Mouse (Mus musculus): ENCODE results near the gene Ncapg.
"Not testable (repeated sequence)": the region's sequence is repeated elsewhere in the genome, so short reads cannot be mapped to it uniquely, and the experiment has no call there.

The Ncapg gene

DNA sequence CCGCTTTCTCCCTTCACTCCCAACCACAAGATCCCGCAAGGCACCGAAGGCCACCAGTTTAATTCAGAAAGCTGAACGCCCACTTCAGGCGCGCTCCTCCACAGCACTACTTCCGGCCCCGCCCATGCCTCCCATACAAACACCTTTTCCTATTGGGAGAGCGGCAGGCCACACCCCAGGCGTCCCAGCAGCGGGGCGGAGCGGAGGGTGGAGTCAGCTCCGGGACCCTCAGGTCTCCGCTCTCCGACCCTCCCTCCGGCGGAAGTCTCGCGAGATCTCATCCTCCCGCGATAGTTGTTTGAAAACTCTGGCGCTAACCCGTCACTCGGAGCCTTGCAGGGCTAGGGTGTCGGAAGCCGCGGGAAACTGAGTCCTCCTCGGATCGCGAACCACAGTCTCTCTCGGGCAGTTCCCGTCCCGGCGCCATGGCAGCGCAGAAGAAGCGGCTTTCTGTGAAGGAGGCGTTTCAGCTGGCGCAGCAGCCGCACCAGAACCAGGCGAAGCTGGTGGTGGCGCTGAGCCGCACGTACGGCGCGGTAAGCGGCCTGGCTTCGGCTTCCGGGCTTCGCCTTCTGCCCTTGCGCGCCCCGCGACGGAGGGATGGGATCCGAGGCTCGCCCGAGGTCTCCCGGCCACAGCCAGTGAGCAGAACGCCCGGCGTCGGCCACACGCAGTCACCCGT lies at the start of gene Ncapg:
Gene Ncapg (plus strand): TSS at position 322 of the 682 bp plus-strand sequence.
- DNase-seq, result peak; percentile 98

DNA sequence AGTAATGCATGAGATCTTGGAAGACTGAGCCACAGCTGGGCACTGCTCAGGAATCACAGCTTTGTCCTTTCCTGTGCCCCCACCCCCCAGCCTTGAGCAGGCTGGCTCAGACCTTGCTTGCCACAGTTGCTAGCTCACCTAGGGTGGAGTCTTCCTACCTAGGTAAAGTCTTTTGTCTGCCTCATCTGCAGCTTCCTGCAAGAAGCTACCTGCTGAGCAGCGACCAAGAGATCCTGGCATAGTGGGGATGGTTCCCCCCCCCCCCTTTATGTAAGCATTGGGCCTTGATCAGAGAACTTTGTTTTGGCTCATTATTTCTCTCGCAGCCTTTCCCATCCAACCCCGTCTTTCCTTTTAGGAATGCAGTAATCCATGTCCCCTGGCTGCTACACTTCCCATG lies 48.2 kb upstream of the Ncapg start:
- no peak for DNase-seq

DNA sequence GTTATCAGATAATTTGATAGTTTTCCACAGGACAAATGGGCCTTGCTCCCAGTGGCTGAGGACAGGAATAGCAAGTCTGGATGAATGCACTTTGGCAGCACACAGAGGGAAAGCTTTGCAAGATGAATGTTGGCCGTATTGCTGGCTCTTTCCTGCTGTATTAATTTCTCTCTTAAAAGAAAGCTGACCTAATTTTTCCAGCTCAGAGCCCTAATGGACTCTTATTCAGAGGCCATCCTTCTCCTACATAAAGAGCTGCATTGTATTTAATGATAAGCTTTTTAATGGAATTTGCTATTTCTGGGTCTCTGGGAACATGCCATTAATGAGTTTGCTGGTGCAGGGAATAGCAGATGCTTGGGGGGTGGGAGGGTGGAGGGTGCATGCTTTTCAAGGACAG lies 41.9 kb upstream of the Ncapg start:
- peak; percentile 66 for DNase-seq

DNA sequence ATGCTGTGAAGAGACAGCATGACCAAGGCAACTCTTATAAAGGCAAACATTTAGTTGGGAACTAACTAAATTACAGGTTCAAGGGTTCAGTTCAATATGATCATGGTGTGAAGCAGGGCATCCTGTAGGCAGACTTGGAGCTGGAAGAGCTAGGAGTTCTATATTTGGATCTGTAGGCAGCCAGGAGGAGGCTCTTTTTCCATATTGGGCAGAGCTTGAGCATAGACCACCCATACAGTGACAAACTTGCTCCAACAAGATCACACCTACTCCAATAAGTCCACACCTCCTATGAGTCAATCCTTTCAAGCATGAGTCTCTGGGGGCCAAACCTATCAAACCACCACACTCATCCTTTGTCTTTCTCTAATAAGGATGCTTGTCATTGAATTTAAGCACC lies 40.2 kb upstream of the Ncapg start:
- no peak for DNase-seq

DNA sequence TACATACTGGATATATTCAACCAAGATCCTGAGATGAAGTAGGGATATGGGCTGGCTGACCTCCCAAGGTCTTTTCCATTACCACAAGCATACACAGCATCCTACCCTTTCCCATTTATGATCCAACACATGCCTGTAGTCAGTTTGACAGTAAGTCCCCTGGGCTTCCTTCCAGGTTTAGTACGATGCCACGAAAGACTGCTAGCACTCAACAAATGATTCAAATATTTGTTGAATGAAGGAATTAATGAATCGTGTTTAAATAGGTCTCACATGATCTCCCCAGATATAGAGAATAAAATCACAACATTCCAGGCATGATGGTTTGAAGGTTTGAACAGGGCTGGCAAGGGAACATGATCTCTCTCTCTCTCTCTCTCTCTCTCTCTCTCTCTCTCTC lies 31.3 kb upstream of the Ncapg start:
- no peak for DNase-seq

DNA sequence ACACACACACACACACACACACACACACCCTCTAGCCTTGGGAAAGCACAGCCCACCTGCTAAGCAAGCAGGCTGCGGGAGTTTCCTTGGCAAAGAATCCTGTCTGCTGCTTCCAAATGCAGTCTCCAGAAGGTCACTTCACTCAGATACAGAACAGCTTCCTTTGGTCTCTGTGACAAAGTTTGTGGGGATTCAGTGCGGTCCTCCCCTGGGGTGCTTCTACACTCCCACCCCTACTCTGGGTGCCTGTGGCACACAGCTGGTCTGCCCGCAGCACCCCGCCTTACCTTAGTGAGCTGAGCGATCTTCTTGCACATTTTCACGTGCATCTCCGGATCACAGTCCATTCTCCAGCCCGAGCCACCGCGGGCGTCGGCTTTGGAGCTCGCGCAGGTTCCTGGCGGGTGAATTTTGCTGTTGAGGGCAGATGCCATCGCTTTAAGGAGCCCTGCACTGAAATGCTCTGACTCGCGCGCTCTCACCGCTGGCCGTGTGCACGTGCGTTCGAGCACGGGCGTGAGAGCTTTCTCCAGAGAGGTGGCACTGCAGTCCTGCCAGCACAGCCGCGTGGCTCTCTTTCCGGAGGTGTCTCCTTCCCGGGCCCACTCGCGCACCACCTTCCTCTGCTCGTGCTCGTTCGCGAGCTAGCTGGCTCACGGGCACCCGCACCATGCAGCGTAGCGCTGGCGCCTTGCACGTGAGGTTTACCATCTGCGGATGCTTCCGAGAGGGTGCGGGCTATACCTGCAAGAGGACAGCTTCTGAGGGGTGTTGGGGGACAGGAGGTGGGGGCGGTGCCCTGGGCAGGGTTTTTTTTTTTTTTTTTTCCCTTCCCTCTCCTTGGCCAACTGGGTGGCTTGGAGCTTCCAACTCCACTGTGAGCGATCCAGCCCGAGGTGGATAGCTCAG lies 30.7 kb upstream of the Ncapg start, which contains the start of gene Fam184b:
Gene Fam184b (minus strand): TSS at position 809 of the 909 bp plus-strand sequence.
- DNase-seq, result peak; percentile 72

DNA sequence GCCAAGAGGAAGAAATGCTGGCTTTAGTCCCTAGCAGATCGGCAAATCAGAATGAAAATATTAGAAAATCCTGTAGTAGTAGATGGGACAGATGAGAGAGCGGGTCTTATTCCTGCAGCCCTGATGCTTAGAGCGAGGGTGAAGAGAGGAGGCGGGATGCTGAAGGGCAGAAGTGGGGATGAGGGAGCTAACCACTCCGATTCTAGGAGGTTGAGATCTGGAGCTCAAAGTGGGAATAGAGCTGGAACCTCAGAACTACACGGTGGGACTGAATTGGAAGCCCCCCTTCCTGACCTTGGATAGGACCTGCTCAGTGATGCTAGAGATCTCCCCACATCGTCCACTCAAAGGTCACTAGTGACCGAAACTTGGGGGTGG lies 30.0 kb upstream of the Ncapg start:
- DNase-seq, result no peak

DNA sequence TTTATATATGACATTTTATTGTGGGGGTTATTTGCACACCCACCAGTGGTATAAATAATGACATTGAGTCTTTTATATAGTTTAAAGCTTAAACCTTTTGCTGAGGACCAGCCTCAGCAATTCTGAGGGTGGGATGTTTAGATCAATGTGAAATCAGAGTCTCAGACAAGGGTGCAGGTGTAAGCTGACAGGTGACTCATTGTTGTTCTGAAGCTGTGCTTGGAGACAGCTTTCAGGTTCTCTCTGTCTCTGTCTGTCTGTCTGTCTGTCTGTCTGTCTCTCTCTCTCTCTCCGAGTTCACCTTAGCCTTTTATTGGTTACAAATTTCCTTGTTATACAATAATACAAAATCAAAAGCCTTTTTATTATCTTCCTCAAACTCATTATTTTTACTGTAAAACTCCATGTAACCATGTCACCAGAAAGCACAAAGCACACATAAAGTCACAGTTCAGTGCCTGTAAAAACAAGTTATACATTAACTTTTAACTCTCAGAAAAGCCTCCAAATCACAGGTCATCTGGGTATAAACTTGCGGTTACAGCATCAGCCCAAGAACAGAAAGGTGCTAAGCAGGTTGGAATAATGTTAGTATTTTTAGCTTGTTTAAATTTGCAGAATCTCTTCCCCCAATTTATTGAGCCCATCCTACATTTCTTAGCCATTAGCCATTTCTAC lies 18.6 kb upstream of the Ncapg start:
- no peak for DNase-seq

DNA sequence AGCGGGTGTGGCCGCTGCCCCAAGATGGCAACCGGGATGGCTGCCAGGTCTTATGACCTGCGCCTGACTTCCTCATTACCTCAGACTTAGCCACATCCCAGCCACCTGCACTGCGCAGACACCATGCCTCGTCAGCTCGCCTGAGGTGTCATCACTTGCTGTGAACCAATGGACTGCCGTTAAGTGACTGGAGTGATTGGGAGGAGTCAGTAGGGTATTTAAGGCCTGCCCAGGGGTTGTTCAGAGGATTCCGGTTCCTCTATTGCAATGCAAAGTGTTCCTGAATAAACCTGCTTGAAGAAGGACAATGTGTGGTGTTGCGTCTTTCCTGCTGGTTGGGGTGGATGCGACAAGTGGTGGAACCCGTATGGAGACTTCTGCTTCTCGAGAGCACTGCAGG lies 11.3 kb upstream of the Ncapg start:
- not testable (repeated sequence) for DNase-seq

DNA sequence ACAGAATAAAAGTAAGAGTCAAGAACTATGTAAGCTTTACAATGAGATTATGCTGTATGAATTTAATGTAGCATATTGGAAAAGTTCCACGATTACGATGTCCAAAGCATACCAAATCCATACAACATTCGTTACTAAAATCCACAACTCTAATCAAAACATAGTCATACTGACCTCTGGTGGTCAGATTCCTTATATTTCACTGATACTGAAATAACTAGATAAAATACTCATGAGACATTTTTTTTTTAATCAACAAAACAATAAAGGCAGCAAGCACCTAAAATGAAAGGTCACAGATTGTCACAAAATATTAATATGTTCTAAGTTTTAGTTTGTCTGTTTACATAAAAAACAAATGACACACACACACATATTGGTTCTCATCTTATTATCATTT lies 1.4 kb upstream of the Ncapg start:
- no peak for DNase-seq

DNA sequence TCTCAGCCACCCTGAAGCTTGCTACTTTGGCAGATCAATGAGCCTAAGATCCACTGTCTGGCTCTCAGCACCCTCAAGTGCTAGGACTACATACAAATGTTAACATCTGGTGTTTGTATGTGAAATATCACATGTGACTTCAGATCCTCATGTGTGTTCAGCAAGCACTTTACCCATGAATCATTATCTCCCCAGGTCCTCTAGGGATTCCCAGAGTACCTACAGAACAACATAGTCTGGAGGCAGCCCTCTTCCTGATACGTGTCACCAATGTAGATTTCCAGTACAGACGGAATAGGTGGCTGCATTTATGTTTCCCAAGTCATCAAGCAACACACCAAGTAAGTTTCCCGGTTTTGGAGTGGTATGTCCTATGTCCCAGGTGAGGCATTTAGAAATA lies 888 bp upstream of the Ncapg start:
- no peak for DNase-seq

DNA sequence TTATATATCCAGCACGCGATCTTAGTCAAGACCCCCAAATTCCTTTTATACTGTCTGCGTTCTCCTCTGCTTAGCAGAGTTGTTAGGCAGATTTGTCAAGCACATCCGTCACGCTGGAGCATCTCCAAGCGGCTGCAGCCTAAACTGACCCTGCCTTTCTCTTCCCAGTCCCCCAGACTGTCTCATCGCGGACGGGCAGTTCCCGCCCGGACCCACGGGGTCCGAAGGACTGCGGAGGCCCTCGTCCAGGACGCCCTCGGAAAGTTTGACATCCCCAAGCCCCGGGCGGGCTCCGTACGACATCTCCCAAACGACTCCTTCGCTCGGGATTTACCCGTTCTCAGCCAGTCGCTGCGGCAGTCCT lies 503 bp upstream of the Ncapg start:
- no peak for DNase-seq

DNA sequence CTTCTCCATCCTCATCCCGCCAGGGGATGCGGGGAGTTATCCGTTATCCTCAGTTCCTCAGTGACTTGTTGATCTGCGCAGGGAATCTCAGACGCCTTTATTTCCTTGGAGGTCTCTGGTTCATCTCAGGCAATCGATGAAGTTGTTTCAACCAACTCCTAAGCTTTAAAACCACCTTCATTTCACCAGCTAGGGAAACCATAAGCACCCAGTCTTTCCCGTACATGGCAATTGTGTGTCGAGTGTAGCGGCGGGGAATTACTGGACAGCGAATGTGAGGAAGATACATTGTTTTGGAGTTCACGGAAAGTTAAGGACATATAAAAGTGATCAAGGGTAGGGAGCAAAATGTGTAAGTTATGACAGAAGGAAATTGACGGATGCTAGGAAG lies 556 bp downstream of the Ncapg start:
- no peak for DNase-seq

DNA sequence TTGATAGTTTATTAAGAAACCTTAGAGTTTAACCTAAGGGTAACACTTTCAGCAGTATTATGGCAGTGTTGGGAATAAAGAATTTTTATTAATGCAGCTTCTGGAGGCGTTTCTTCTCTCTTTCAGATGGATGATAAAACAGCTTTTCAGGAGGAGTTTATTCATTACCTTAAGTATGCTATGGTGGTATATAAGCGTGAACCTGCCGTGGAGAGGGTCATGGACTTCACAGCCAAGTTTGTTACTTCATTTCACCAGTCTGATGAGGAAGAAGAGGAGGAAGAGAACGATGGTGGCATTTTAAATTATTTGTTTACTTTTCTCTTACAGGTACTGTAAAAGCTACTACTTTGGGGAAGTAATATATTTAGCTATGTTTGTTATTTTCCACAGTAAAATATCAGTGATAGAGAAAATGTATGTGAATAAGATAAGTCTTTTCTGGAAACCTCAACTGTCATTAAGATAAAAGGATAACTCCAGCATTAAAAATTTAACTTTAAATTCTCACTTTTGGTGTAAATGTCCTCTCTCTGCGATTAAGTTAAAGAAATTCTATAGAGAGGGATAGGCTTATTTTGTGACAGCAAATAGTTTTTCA lies 1.3 kb downstream of the Ncapg start:
- no peak for DNase-seq

DNA sequence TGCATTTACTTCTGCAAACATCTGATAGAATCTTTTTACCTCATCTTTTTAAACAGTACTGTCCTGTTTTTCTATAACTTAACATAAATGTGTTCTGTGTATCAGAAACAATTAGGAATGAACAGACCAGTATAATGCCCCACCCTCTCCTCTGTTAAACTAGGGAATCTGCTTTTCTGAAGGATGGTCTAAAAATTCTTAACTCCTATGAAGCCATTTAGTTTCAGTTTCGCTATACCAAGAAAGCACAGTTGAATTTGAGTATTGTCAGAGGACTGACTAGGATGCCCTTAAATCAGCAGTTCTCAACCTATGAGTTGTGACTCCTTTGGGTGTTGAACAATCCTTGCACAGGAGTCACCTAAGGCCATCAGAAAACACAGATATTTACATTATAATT lies 5.3 kb downstream of the Ncapg start:
- DNase-seq, result no peak

DNA sequence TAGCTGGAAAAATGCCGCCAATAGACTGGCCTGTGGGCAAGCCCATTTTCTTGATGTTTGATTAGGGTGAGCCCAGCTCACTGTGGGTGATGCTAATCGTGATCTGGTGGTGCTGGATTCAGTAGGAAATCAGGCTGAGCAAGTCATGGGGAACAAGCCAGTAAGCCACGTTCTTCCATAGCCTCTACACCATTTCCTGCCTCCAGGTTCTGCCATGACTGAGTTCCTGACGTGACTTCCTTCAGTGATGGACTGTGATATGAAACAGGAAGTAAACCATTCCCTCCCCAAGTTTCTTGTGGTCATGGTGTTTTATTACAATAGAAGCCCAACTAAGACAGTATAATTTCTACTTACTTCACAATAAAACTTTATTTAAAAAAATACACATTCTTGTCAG lies 7.9 kb downstream of the Ncapg start:
- DNase-seq, result no peak

DNA sequence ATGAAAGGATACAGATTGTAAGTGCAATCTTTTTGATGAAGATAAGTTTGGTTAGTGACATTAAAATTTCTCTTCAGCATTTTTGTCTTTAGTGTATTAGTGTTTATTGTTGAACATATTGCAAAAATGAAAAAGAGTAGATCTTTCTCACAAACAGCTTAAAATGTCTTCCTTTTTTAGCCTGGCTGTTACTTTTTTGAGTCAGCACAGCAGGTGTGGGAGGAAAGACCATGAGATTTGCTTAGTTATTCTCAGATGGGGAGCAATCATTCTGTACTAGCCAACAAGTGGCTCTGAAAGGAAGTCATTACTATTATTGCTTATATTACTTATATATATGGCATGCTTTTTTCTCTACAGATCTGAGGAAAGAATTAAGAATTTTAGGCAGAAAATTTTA lies 10.2 kb downstream of the Ncapg start:
- DNase-seq, result no peak

DNA sequence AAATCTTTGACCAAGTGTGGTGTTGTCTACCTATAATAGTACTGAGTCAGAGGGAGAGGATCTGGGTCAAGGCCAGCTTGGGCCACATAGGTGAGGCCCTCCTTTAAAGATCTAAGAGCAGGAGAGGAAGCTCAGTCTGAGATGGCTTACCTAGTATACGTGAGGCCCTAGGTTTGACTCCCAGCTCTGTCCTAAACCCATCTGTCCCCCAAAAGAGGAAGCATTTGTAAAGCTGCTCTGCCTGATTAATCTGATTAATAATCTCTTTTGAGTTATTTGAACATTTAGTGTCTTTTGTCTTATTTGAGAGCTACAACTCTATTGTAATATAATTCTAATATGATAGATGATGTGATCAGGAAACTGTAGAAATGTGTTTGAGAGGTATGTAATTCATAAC lies 13.7 kb downstream of the Ncapg start:
- DNase-seq, result no peak

DNA sequence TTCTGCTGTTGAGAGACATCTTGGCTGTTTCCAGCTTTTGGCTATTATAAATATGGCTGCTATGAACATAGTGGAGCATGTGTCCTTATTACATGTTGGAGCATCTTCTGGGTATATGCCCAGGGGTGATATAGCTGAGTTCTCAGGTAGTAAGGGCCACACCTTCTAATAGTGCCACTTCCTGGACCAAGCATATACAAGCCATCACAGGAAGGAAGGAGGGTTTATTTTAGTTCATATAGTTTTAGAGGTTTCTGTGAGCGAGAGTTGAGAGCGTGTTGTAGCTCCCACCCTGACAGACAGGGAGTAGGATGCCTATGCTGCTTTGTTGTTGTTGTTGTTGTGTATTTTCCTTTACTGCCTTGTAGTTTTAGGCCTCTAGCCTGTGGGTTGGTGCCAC lies 15.5 kb downstream of the Ncapg start:
- no peak for DNase-seq

DNA sequence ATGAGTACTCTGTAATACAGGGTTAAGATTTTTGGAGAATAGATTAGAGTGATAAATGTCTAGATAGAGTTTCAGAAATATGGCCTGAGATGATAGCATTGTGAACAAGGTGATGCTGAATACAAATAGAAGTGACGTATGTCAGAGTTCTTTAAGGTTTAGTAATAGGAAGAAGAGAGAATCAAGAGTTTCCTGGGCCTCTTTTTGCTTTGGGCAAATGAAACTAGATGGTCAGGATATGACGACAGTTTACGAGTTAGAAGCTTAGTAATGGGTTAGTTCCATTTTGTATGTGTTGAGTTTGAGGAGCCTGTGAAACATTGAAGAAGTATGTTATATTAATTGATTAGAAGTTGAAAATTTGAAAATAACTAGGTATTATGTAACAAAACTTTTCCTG lies 16.5 kb downstream of the Ncapg start:
- no peak for DNase-seq

DNA sequence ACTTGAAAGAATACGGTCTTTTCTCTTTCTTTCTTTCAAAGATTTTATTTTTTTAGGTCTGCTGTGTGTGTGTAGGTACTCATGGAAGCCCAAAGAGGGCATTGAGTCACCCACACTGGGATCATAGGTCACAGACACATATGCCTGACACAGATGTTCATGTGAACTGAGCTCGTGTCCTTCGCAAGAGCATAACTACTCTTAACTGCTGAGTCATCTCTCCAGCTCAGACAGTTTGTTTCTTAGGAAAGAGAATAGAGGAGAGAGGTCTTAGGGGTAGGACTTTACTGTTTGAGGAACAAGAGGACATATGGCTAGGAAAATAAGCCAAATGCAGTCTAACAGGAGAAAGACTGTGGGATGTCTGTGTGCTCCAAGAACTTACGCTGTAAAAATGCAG lies 19.4 kb downstream of the Ncapg start:
- no peak for DNase-seq

DNA sequence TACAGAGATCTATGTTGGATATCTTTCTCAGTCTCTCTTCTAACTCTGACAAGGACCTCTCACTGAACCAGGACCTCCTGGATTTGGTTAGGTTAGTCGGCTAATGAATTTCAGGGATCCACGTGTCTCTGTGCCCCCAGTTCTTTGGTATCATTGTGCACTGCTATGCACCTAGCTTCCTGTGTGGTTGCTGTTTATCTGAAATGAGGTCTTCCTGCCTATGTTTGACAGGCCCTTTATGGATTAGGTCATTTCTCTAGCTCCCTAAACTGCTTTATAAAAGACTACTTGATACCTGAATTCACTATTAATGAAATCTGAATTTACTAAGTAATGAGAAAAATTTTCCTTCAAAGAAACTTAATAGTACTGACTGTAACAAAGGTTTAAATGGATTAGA lies 21.1 kb downstream of the Ncapg start:
- no peak for DNase-seq

DNA sequence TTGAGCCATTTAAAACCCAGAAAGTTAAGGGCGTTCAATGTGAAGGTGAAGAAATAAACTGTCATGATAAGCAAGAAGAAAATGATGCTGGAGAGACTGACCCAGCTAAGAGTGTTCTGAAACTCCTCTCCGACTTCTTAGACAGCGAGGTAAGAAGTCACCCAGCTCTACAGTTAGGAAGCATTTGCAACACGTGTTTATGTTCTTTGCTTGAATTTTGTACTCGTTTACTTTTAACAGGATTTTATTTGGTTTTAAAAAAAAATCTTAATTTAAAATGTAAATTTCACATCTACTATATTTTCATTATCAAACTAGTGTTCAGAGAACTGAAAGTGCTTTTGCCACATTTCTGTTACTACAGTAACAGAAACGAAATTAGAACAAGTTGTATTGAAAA lies 22.0 kb downstream of the Ncapg start:
- DNase-seq, result no peak

DNA sequence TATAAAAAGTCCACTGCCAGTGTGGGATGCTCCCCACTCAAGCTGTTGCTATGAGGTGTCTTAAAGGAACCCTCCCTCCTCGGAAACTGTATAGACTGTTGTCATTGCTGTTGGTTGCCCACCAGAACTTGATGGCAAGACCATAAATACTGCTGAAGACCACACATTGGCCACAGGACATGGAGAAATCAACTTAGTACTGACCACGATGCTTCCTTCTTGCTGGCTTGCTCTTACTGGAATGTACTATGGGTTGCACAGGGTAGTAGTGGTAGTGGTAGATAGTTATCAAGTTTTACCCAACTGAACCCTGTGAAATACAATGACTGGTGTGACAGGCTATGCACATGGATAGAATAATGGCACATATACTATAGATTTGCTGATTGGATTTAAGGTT lies 37.1 kb downstream of the Ncapg start:
- DNase-seq, result no peak
